Mouse (Mus musculus) ES-Bruce4 (cell line): ENCODE measurements around the gene Cldn10.

Source experiments
- CTCF ChIP-seq: IDR thresholded peaks from one replicate; pipeline ENCODE4 v1.8.1; 2011; ENCODE audit warnings: low read depth, low read length
- POLR2A ChIP-seq: IDR thresholded peaks from one replicate; pipeline ENCODE4 v1.8.1; 2011; ENCODE audit warnings: low read length; ENCODE audit not compliant: insufficient read depth

DNA sequence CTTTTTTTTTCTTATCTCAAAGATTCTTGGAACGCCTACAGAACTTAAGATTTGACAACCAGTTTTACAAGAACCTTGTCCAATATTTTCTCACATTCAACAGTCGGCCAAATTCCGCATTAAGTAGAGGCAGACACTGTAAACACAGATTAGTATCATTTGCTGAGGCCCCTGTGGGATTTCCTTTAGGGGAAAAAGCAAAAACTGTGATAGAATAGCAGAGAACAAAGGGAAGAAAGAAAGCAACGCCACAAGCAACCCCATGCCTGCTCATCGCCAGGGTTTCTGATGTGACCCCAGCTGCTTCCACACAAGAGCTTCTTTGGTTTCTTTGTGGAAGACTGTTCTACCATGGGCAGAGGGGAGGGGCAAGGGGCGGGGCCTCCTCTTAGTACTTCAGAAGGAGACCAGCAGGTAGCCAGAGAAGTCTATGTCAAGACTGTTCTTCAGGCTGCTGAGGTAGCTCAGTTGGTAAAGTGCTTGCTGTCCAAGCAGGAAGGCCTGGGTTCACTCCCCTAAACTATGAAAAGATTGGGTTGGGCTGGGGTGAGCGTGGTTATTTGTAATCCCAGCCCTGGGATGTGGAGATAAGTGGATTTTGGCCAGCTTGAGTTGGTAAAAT lies 39.7 kb downstream of the Cldn10 start:
- TF ChIP-seq POLR2A (no peak), CTCF (no peak)
